Mouse (Mus musculus) midbrain, embryonic 16.5 days (tissue): ENCODE results near the gene Alkbh4. TPM values are rescaled to one million over a fixed set of nuclear protein-coding genes. Genes with fewer than 3 reads are reported as not detected.
"Not testable (repeated sequence)": the region's sequence is repeated elsewhere in the genome, so short reads cannot be mapped to it uniquely, and the experiment has no call there.

ENCODE experiments used
- ATAC-seq: fragments of 200-750 bp; cut with Nextera tagmentation; 2 replicates; pipeline ENCODE4 v1.8.0; 2017; ENCODE audit warnings: moderate TSS enrichment
- H3K27ac ChIP-seq: fragments of 300-500 bp; sonication (generic); 2 replicates; pipeline ENCODE4 v1.5.1; 2014; ENCODE audit warnings: mild to moderate bottlenecking, low read length, mixed read lengths
- H3K27me3 ChIP-seq: fragments of 300-500 bp; sonication (generic); 2 replicates; pipeline ENCODE4 v1.6.1; 2014; ENCODE audit warnings: low read depth, low read length, mixed read lengths; ENCODE audit not compliant: control insufficient read depth, insufficient read depth
- H3K36me3 ChIP-seq: fragments of 300-500 bp; sonication (generic); 2 replicates; pipeline ENCODE4 v1.6.1; 2014; ENCODE audit warnings: mild to moderate bottlenecking, low read length, moderate library complexity, mixed read lengths; ENCODE audit not compliant: control insufficient read depth, insufficient read depth
- H3K4me1 ChIP-seq: fragments of 300-500 bp; sonication (generic); 2 replicates; pipeline ENCODE4 v1.6.1; 2014; ENCODE audit warnings: mild to moderate bottlenecking, low read length, mixed read lengths; ENCODE audit not compliant: control insufficient read depth, insufficient read depth
- H3K4me2 ChIP-seq: fragments of 300-500 bp; sonication (generic); 2 replicates; pipeline ENCODE4 v1.6.1; 2014; ENCODE audit warnings: mild to moderate bottlenecking, low read length, mixed read lengths
- H3K4me3 ChIP-seq: fragments of 300-500 bp; sonication (generic); 2 replicates; pipeline ENCODE4 v1.5.1; 2014; ENCODE audit warnings: low read depth, mild to moderate bottlenecking, low read length, moderate library complexity, mixed read lengths
- H3K9ac ChIP-seq: fragments of 300-500 bp; sonication (generic); 2 replicates; pipeline ENCODE4 v1.6.1; 2014; ENCODE audit warnings: low read depth, low read length, mixed read lengths
- H3K9me3 ChIP-seq: fragments of 300-500 bp; sonication (generic); replicated peaks from 2 replicates; pipeline ENCODE4 v1.6.1; 2014; ENCODE audit warnings: mild to moderate bottlenecking, low read length, mixed read lengths; ENCODE audit not compliant: control insufficient read depth, poor library complexity, severe bottlenecking
- WGBS: fragments of 180-500 bp; shearing (Covaris S2); extraction: QIAGEN DNeasy Blood & Tissue Kit; methylation state at CpG from one replicate; pipeline ENCODE4 v1.1.7; 2014; 5-methylcytosine and 5-hydroxymethylcytosine counted together
- polyA plus RNA-seq: library from polyadenylated mRNA; unstranded; fragments of >200 nt; fragmentation: Nextera tagmentation; extraction: Ambion mirVana; gene quantifications from 2 replicates; pipeline ENCODE4 v1.2.1, GENCODE M21; 2015

The Alkbh4 gene
- polyA plus RNA-seq, 1 experiment from 2014 or later = 20.5 TPM

DNA sequence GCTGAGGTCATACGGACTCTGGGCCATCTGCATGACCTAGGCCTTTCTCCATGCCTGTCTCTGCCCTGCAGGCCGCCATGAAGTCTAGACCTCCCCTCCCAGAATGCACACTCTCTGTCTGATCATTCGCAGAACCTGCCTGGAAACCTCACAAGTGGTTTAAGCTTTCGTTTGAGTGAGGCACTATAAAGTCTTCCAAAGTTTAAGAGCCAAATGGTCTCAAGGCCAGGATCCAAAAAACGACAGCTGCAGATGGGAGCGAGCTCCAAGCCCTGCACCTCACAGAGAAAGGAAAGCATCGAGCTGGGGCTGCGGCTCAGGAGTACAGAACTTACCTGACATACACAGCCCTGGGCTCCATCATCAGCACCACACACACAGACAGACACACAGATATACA, 16.4 kb downstream of the Alkbh4 start:
- Histone ChIP-seq H3K27me3 (no peaks in the 10 kb centered on the region), H3K27ac (no peak overlapping the region)

DNA sequence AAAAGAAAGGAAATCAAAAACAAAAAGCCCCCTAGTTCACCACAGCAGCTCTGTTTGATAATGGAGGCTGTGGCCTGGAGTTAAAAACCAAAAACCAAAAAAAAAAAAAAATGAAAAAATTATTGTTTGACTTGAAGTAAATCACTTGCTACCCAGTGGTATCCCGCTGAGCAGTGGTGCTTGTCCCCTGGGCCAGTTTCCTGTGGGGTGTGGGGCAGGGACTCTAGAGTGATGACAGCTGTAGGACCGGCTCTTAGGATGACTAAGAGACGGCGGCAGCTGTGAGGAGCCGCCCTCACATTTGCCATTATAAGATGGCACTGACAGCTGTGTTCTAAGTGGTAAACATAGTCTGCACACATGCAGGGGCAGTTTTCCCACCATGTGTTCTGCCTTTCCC, 19.5 kb downstream of the Alkbh4 start:
- no peak overlapping the region for H3K27ac ChIP-seq
- no peak overlapping the region for H3K4me3 ChIP-seq
- ATAC-seq = no peak
- no peak overlapping the region for H3K9ac ChIP-seq
- no peak overlapping the region for H3K4me2 ChIP-seq
- no peaks in the 10 kb centered on the region for H3K4me1 ChIP-seq
- no peaks in the 10 kb centered on the region for H3K9me3 ChIP-seq
- peaks cover 6% of the 10 kb centered on the region for H3K36me3 ChIP-seq
- H3K27me3 ChIP-seq = no peaks in the 10 kb centered on the region
- 90% methylated on average over 5 of the region's 5 CpGs for WGBS

More for the DNA sequence above, 16.4 kb downstream of the Alkbh4 start:
- Histone ChIP-seq H3K4me1 (no peaks in the 10 kb centered on the region), H3K9ac (no peak overlapping the region), H3K4me2 (no peak overlapping the region), H3K36me3 (0 out of 2 replicates have a peak, but pooled peaks cover 3% of the 10 kb centered on the region), H3K9me3 (no peaks in the 10 kb centered on the region), H3K4me3 (no peak overlapping the region)
- 84% methylated on average over 8 of the region's 8 CpGs for WGBS
- no peak for ATAC-seq

DNA sequence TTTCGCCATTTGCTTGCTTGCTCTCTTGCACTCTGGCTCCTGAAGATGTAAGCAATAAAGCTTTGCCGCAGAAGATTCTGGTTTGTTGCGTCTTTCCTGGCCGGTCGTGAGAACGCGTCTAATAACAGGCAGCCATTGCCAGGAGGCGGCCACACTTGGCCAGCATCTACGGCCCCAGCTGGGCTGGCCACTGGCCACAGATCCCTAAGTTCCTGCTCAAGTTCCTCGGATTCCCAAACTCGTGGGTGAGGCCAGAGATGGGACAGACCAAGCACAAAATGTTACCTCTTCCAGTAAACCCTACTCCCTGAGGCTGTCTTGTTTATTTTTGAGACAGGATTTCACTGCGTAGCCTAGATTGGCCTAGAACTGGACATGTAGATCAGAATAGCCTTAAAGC, 24.1 kb downstream of the Alkbh4 start:
- not testable (repeated sequence) for H3K36me3 ChIP-seq, H3K4me3 ChIP-seq, ATAC-seq, H3K27me3 ChIP-seq, H3K4me2 ChIP-seq, H3K4me1 ChIP-seq, H3K9me3 ChIP-seq, H3K27ac ChIP-seq, H3K9ac ChIP-seq
- WGBS = 86% methylated on average over 10 of the region's 12 CpGs

DNA sequence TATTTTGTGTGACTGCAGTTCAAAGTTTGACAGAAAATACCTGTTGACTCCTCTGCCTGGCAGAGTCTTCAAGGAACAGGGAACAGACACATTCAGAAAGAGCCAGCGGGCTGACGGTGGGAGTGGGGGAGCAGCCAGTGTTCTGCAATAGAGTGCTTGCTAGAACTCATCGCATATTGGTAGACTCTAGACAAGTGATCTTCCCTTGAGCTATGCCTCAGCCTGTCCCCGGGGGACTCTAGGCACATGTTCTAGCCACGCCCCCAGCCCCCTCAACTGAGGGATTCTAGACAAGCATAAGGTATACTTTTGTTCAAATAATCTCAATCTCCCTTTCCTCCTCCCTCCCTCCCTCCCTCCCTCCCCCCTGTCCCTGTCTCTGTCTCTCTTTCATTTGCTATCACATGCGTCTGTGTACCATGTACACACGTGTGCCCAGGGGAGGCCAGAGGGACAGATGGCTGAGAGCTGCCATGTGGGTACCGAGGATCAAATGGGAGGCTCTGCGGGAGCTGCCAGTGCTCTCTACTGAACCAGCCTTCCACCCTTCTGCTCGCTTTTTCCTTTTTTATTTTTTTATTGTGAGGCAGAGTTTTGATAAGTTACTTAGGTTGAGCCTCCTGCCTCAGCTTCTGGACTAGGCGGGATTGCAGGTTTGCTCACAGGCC, 28.0 kb downstream of the Alkbh4 start:
- Histone ChIP-seq H3K9ac (no peak overlapping the region), H3K9me3 (no peaks in the 10 kb centered on the region), H3K27me3 (no peaks in the 10 kb centered on the region), H3K27ac (no peak overlapping the region; the same call in 1 of the 2 replicates), H3K4me2 (no peak overlapping the region), H3K4me1 (no peaks in the 10 kb centered on the region), H3K4me3 (no peak overlapping the region), H3K36me3 (peaks cover 9% of the 10 kb centered on the region)
- ATAC-seq = no peak
- WGBS = 57% methylated on average over 11 of the region's 11 CpGs

DNA sequence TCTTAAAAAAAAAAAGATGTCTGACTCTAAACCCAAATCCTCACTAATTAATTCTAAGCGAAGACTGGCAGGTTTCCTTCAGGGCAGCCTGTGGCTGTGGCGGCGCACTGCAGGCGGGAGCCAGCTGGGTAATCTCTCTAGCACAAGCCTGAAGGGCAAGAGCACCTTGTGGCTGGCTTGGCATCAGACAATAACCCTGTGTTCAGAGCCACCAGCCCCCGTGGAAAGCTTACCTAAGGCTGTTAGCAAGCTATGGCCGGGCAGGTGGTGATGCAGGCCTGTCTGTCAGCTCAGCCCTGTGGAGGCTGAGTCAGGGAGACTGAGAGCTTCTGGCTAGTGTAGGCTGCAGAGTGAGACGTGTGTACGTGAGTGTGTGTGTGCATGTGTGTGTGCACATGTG, 29.3 kb downstream of the Alkbh4 start:
- Histone ChIP-seq H3K36me3 (peaks cover 8% of the 10 kb centered on the region), H3K9ac (no peak overlapping the region), H3K4me3 (no peak overlapping the region), H3K27ac (peak overlapping the region; percentile 40), H3K9me3 (no peaks in the 10 kb centered on the region), H3K4me2 (no peak overlapping the region), H3K4me1 (peaks cover 5% of the 10 kb centered on the region), H3K27me3 (no peaks in the 10 kb centered on the region)
- no peak for ATAC-seq
- whole genome bisulfite sequencing = 60% methylated on average over 8 of the region's 8 CpGs

DNA sequence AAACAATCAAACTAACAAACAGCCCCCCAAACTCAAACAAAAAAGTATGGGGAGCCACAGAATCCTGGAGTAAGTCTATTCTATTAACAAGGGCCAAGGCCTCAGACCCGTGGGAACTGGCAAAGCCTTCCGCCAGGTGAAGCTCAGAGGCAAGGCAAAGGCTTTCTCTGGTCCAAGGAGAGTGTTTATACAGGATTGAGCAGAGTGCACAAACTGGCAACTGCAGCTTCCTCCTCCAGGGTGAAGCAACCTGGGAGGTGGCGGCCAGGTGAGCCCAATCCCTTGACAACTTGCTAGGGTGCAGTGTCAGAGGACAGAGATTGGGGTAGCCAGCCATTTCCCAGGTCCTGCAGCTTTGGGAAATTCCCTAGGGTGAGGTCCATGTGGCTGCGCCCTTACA, 31.4 kb downstream of the Alkbh4 start:
- H3K9me3 ChIP-seq = no peaks in the 10 kb centered on the region
- H3K4me2 ChIP-seq = no peak overlapping the region
- H3K4me1 ChIP-seq = peaks cover 14% of the 10 kb centered on the region
- H3K9ac ChIP-seq = no peak overlapping the region
- H3K27ac ChIP-seq = no peak overlapping the region
- 93% methylated on average over 4 of the region's 4 CpGs for WGBS
- no peaks in the 10 kb centered on the region for H3K27me3 ChIP-seq
- H3K4me3 ChIP-seq = no peak overlapping the region
- ATAC-seq = no peak
- H3K36me3 ChIP-seq = peaks cover 3% of the 10 kb centered on the region; the same call in 1 of the 2 replicates

DNA sequence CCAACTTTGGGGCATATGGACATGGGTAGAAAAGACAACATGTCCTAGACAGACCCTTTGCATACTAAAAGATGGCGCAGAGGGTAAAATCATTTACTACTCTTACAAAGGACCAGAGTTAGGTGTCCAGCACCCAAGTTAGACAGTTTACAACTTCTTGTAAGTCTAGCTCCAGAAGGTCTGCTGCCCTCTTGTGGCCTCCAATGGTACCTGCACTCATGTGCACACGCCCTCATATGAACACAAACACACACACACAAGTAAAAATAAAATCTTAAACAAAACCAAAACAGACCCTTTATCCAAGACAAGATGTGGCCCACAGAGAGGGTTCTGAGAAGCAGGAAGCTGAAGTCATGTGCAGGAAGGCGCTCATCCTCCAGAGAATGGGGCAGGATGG, 32.1 kb downstream of the Alkbh4 start:
- Histone ChIP-seq H3K36me3 (peaks cover 3% of the 10 kb centered on the region; the same call in 1 of the 2 replicates), H3K4me2 (no peak overlapping the region), H3K9me3 (no peaks in the 10 kb centered on the region), H3K27me3 (no peaks in the 10 kb centered on the region), H3K27ac (no peak overlapping the region), H3K4me1 (peaks cover 14% of the 10 kb centered on the region), H3K9ac (no peak overlapping the region), H3K4me3 (no peak overlapping the region)
- WGBS = 92% methylated on average over 3 of the region's 3 CpGs
- ATAC-seq = no peak

DNA sequence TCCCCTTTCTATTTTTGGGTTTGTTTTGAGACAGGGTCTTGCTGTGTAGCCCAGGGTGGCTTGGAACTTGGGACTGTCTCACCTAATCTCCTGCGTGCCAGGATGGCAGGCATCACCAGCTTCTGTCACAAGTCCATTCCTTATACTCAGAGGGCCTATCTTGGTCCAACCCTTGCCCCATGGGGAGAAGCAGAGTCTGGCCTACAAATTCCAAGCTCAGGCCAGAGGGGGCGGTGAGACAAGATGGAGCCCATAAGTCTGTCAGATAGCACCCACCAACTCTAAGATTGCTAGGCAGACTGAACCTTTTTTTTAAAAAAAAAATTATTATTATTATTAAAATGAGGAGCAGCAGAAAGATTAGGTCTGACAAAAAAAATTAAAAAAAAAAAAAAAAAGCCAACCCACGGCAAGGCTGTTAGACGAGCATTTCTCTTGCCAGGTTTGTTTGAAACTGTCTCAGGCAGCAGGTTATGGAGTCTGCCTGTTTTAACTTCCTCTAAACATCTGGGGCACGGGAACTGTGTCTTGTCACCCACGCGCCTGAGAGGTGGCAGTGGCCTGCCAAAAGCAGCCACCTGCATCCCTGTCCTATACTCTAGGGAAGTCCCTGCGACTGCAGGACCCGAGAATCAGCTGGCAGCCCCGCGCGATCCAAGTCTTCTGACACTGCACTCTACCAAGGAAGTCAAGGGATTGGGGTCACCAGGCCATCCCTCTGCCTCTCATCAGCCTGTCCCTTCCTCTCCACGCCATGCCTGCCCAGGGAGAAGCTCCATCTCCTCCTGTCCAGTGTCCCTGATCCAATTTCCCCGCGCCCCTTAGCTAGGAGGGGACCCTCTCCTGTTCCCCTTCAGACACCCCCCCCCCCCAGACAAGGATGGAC, 33.9 kb downstream of the Alkbh4 start:
- peak overlapping the region; percentile 58 for H3K4me3 ChIP-seq
- peaks cover 3% of the 10 kb centered on the region; the same call in 1 of the 2 replicates for H3K36me3 ChIP-seq
- H3K9ac ChIP-seq = peak overlapping the region; percentile 80
- WGBS = 9% methylated on average over 14 of the region's 15 CpGs
- H3K4me1 ChIP-seq = peaks cover 21% of the 10 kb centered on the region
- ATAC-seq = no peak; the same call in 1 of the 2 replicates
- no peaks in the 10 kb centered on the region for H3K9me3 ChIP-seq
- H3K27ac ChIP-seq = peak overlapping the region; percentile 77
- no peaks in the 10 kb centered on the region for H3K27me3 ChIP-seq
- H3K4me2 ChIP-seq = peak overlapping the region; percentile 92
